Mouse (Mus musculus) lung, adult 2 months (tissue): ENCODE data around the gene Pou5f1.

Experiments used
- CTCF ChIP-seq: fragments of 200-500 bp; IDR thresholded peaks from 2 replicates; pipeline ENCODE4 v1.5.1; 2011; ENCODE audit warnings: mild to moderate bottlenecking, low read length, control low read depth; ENCODE audit not compliant: insufficient read depth
- POLR2A ChIP-seq: fragments of 200-500 bp; IDR thresholded peaks from 2 replicates; pipeline ENCODE4 v1.6.1; 2011; ENCODE audit warnings: low read depth, mild to moderate bottlenecking, control low read depth, low read length, borderline replicate concordance; ENCODE audit errors: extremely low read depth

DNA sequence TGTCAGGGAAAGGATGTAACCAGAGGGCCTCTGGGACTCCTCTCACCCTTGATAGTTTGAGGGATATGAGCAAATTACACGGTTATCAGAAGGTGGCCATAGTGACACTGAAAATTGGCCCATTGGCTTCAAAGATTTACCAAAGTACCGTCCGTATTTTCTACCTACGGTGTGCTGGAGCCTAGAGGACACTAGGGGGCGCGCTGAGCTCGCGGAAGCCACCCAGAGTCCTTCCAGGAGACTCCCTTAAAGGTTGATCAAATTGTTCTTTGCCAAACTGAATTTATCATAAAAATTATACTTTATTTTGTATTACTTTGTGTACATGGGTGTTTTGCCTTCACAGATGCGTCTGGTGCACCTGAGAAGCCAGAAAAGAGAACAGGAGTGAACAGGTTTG lies 21.8 kb upstream of the Pou5f1 start:
- TF ChIP-seq CTCF (peak; percentile 88), POLR2A (no peak)
